Mouse (Mus musculus): ENCODE data around the gene Samm50.

The Samm50 gene

GRCm38 (mm10) chr15:84210941-84211340 is 18.9 kb downstream of the Samm50 start:
- no peak for DNase-seq (ENCODE audit: low spot score in 2 of 2)

- DNase-seq (ENCODE audit: low spot score in 2 of 2): no peak
Measured at GRCm38 (mm10) chr15:84211564-84211963, 19.5 kb downstream of the Samm50 start.

GRCm38 (mm10) chr15:84212031-84212755 is 20.2 kb downstream of the Samm50 start:
- peak; percentile 46 to 79 for DNase-seq (ENCODE audit: low spot score in 2 of 2)

DNA sequence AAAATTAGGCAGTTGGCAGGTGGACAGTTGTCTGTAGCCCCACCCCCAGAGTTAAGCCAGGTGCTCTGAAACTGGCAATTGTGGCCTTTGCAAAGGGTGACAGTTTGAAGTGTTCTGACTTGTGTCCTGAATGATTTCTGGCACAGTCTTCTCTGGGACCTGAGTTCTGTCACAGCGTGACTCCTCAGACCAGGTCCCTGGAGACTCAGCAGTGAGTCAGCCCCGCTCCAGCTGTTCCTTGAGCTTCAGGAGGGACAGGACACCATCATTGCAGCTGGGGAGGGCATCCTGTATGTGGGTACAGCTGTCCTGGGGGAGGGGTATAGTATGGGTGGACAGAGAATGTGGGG is 20.7 kb downstream of the Samm50 start:
- no peak for DNase-seq (ENCODE audit: low spot score in 2 of 2)

DNA sequence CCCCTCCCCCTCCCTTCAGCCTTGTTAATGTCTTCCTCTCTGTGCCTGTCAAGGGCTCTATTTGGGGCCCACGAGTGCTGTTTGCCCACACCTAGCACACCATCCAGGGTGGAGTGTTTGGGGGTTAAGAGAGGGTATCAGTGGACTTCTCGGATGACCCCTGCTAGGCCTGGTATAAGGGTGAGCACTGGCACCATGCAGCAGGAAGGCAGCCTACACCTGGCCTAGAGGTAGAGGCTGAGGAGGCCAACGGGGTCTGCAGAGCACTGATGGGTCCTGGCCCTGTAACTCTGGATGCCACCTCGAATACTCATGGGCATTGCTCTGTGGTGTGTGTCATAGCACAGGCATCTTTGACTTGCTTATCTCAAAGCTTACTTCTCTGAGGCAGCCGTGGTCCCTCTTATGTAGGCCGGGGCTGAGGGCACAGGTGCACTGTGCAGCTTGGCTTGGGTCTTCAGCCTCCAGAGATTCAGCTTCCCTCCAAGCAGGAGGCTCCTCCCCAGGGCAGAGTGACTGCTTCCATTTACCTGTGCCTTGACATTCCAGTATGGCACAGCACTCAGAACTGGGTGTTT is 21.2 kb downstream of the Samm50 start:
- no peak for DNase-seq (ENCODE audit: low spot score in 2 of 2)

DNA sequence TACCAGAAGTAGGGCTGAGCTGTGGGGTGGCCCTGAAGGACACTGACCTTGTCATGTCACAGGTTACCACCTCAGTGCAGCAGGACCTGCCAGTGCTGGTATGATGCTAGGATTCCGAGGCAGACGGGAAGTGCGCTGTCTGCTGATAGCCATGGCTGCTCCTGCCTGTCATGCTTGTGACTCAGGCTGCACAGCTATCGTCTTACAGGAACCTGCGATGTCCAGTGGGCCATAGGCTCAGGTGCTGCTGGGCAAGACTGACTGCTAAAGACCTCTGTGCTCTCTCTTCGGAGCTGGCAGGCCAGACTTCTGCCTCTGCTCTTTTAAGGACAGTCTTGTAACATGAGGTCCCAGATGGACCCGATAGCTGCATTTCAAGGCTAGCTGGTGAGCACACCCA is 22.4 kb downstream of the Samm50 start:
- DNase-seq (ENCODE audit: low spot score in 2 of 2): no peak

DNA sequence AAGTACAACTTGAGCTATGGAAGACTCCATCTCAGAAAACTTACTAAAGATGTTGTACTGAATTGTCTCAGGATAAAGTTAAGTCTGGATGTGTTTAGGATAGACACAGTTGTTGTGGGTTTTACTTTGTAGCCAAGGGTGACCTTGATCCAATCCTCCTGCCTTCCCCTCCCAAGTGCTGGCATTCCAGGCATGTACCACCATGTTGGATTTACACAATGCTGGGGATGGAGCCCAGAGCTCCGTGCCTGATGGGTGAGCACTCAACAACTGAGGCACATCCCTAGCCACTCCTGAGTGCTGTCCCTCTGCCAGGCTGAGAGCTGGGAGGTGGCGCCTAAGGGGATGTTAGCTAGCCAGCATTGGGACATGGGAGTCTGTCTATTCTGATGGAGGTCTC is 23.2 kb downstream of the Samm50 start:
- DNase-seq (ENCODE audit: low spot score in 2 of 2): no peak

DNA sequence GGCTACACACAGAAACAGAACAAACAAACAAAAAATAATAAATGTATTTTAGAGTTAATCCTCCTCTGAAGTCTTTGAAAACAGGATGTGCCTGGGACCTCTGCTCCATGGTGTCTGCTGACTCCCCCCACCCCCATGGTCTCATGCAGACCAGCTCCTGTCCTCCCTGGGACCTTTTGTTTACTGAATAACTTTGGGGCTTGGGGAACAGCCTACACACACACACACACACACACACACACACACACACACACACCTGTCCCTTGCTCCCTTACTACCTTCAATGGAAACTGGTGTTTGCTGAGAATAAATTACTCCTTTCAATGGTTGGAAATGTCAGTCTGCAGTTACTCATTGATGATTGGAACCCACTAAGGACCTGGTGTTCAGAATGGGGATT is 24.0 kb downstream of the Samm50 start:
- no peak for DNase-seq (ENCODE audit: low spot score in 2 of 2)

- DNase-seq (ENCODE audit: low spot score in 2 of 2): no peak
Measured at GRCm38 (mm10) chr15:84216461-84217084, 24.5 kb downstream of the Samm50 start.

GRCm38 (mm10) chr15:84217969-84218782 is 26.1 kb downstream of the Samm50 start:
- no peak for DNase-seq (ENCODE audit: low spot score in 2 of 2)

DNA sequence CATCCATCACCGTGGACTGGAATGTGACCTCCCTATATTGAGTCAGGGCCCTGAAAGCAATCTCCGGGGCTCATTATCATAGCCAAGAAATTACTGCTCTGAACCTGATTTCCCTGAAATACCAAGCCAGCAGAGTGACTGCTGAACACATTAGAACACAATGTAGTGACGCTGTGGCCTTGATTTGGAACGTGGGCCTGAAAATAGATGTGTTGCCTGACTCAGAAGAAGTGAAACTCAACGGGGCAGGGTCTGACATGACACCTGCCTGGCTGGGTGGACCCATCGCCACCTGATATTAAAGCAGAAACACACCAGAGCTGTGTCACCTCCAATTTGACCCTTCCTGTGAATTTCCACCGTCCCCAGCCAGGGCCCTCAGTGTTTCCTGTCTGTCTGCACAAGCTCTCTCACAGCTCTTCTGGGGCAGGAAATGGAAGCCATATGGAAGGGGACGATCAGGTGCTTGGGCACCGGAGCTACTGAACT is 26.8 kb downstream of the Samm50 start:
- DNase-seq (ENCODE audit: low spot score in 2 of 2): no peak

GRCm38 (mm10) chr15:84221539-84221938 is 29.5 kb downstream of the Samm50 start:
- DNase-seq (ENCODE audit: low spot score in 2 of 2): no peak

- no peak for DNase-seq (ENCODE audit: low spot score in 2 of 2)
Measured at GRCm38 (mm10) chr15:84223423-84223822, 31.4 kb downstream of the Samm50 start.

DNA sequence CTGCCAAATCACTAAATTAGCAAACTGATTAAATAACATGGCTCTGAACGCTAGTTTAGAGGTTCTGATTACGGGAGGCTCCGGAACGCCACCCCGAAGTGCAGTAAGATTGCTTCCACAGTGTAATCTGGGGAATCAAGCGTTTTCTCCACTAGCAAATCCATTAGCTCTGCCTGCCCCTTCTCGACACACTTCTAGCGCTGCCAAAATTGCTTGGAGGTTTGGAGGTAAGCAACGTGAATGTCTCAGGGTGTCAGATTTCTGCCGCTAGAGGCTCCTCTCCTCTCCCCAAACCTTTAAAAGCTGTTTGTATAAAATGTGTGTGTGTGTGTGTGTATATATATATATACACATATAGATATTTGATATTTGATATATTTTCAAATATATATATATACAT is 32.7 kb downstream of the Samm50 start:
- no peak for DNase-seq (ENCODE audit: low spot score in 2 of 2)

DNA sequence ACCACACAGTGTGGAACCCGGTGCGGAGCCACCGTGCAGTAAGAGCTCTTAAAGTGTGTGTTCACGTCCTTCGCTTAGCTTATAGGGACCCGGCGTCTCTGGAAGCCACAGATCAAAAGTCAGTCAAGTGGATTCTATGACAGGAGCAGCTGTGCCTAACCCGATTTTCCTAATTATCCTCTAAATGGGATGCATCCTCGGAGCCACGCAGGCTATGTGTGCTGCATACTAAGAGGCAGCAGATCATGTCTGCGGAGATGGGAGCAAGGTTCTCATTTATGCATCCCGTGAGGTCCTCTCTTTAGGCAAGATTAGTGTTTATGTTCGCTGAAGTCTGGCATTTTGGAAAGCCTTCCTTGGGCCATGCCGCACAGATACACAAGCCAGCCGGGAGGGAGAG is 34.9 kb downstream of the Samm50 start:
- no peak for DNase-seq (ENCODE audit: low spot score in 2 of 2)

DNA sequence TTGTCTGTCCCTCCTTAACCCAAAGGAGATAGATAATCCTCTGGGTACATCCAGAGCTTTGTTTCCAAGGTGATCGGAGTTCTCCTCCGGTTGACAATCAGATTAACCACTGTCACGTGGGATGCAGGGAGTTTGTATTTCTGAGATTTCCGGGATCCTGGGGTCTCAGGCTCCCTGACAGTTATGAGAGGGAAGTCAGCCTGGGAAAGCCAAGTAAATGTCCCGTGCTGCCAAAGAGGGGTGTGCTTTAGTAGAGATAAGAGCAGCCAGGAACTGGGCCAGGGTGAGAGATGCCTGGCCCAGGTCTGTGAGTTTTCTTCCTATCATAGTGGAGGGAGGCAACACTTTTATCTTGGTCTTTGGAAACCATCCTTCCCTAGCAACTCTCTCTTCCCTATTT is 38.6 kb downstream of the Samm50 start:
- DNase-seq (ENCODE audit: low spot score in 2 of 2): no peak

DNA sequence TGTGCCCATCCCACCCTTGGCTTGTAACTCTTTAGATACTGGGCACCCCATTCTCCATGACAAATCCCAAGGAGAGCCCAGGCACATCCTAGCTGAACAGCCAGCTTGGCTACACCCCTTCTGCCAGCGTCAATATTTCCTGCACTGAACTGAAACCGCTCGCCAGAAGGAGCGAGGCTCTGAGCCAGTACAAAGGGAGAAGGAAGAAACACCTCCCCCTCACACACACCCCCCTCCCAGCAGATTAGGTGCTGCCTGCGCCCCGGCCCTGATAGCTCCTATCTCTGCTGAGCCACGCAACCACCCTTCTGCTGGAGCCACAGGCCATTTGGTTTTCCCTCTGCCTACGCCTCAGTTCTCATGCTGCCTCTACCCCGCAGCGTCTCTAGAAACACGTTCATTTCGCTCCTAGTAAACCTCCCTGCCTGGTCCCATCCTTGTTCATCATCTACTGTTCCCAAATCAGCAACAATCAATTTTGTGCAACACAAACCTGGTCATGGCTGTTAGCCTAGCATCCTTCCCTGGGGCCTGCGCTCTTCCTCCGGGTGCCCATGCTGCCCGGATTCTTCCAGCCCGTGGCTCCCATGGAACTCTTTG is 39.2 kb downstream of the Samm50 start:
- DNase-seq (ENCODE audit: low spot score in 2 of 2): peak in 1 of 2 experiments; percentile 28

- DNase-seq (ENCODE audit: low spot score in 2 of 2): peak in 1 of 2 experiments; percentile 57
Measured at GRCm38 (mm10) chr15:84231721-84232561, 39.9 kb downstream of the Samm50 start, which contains the start of gene Parvb. TSS of gene Parvb (plus strand) at chr15:84232043.

- DNase-seq (ENCODE audit: low spot score in 2 of 2): no peak
Measured at GRCm38 (mm10) chr15:84232609-84233008, 40.6 kb downstream of the Samm50 start.

- no peak for DNase-seq (ENCODE audit: low spot score in 2 of 2)
Measured at GRCm38 (mm10) chr15:84234794-84235581, 42.9 kb downstream of the Samm50 start.

All from urinary bladder, adult 18-20 months (tissue).